Mouse (Mus musculus) stomach, embryonic 15.5 days (tissue): ENCODE measurements around the gene Hyal4. TPM values are rescaled to one million over a fixed set of nuclear protein-coding genes. Genes with fewer than 3 reads are reported as not detected.

Experiments
- polyA plus RNA-seq: library from polyadenylated mRNA; unstranded; fragments of >200 nt; fragmentation: Nextera tagmentation; extraction: Ambion mirVana; gene quantifications from 2 replicates; pipeline ENCODE4 v1.2.1, GENCODE M21; 2015

Gene Hyal4
- polyA plus RNA-seq, 1 experiment from 2014 or later = not detected

Other genes with a start within 250 kb of the Hyal4 start
- 0.05 and 0.12 TPM in 2 replicates for gene Iqub, start 233.3 kb upstream of the Hyal4 start, polyA plus RNA-seq
- gene Ndufa5, start 220.3 kb upstream of the Hyal4 start, polyA plus RNA-seq = 371 and 380 TPM in 2 replicates
- 0.05 TPM in 1 of 2 replicates, not detected in the other for gene Asb15, start 220.2 kb upstream of the Hyal4 start, polyA plus RNA-seq
- gene Lmod2, start 150.6 kb upstream of the Hyal4 start, polyA plus RNA-seq = 0.19 TPM in 2 replicates
- 70.3 and 73.1 TPM in 2 replicates for gene Wasl, start 83.3 kb upstream of the Hyal4 start, polyA plus RNA-seq
- not detected in 2 replicates for gene Hyal6, start 15.1 kb upstream of the Hyal4 start, polyA plus RNA-seq
- not detected in 2 replicates for gene Spam1, start 42.9 kb downstream of the Hyal4 start, polyA plus RNA-seq
- gene Hyal5, start 109.7 kb downstream of the Hyal4 start, polyA plus RNA-seq = 0.30 and 0.52 TPM in 2 replicates
- 1.9 TPM in 2 replicates for gene Tmem229a, start 208.0 kb downstream of the Hyal4 start, polyA plus RNA-seq